Comparison of ENCODE assay signal across 8 mouse cellular contexts in the genomic region with DNA sequence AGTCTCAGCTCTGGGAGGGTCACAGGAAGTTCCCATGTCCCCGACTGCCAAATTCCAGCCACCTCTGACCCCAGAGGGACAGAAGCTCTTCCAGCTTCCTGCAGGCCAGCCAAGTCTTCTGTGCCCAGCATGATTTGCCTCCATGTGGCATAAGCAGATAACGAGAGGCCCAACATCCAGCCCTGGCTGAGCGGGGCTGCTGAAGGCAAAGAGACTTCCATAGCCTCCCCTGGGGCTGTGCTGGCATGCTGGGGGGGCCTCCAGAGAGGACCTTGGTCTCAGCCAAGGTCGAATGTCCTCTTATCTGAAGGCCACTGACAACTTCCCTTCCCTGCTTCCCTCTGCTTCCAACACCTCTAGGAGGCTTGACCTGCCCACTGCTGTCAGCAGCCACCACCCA. TPM values are rescaled to one million over a fixed set of nuclear protein-coding genes. Genes with fewer than 3 reads are reported as not detected.
DNase-seq lines count a peak whose midpoint lies in the region; ATAC-seq lines count a peak whose summit lies in the region.

No protein-coding gene starts in this region.

- ATAC-seq in heart, embryonic 13.5 days (ENCODE audit: extremely low read depth, insufficient number of reproducible peaks, low FRiP score, low TSS enrichment): peak; percentile 64; the same call in 1 of the 2 replicates
- ATAC-seq in hindbrain, embryonic 13.5 days (ENCODE audit: low FRiP score): no peak

- peaks cover 13% of the 10 kb centered on the region; the same call in 1 of the 2 replicates for H3K27me3 ChIP-seq in heart, embryonic 13.5 days (replicated peaks)
- H3K27me3 ChIP-seq in hindbrain, embryonic 13.5 days: no peaks in the 10 kb centered on the region

- H3K4me3 ChIP-seq in heart, embryonic 13.5 days: peak overlapping the region; percentile 34
- H3K4me3 ChIP-seq in hindbrain, embryonic 13.5 days: no peak overlapping the region

- H3K4me1 ChIP-seq in heart, embryonic 13.5 days: peaks cover 37% of the 10 kb centered on the region
- peaks cover 8% of the 10 kb centered on the region for H3K4me1 ChIP-seq in hindbrain, embryonic 13.5 days (replicated peaks)

- peak overlapping the region; percentile 56 for H3K4me2 ChIP-seq in heart, embryonic 13.5 days
- H3K4me2 ChIP-seq in hindbrain, embryonic 13.5 days: no peak overlapping the region

- WGBS in heart, embryonic 13.5 days: 3% methylated on average over 4 of the region's 4 CpGs
- WGBS in hindbrain, embryonic 13.5 days: 63% methylated on average over 4 of the region's 4 CpGs

- no peaks in the 10 kb centered on the region for H3K36me3 ChIP-seq in heart, embryonic 13.5 days
- no peaks in the 10 kb centered on the region for H3K36me3 ChIP-seq in hindbrain, embryonic 13.5 days

- H3K27ac ChIP-seq in heart, embryonic 13.5 days (replicated peaks): peak overlapping the region; percentile 83
- H3K27ac ChIP-seq in hindbrain, embryonic 13.5 days: no peak overlapping the region

- DNase-seq in right cerebral cortex, postnatal 10 days (ENCODE audit: low spot score in 2 of 2): peak; percentile 38 to 41
- no peak for DNase-seq in right cerebral cortex, postnatal 25 days
- DNase-seq in kidney, postnatal 25 days: peak; percentile 69 to 83
- DNase-seq in lung, postnatal 4 days: peak; percentile 68 to 89
- no peak for DNase-seq in layer of hippocampus, postnatal 25 days (ENCODE audit: extremely low spot score in 1 of 2, low spot score in 1 of 2)
- DNase-seq in c-Kit-positive CD71-positive TER-119-positive erythroid progenitor cells, embryonic 14.5 days (ENCODE audit: low spot score): no peak

- no peaks in the 10 kb centered on the region for H3K9me3 ChIP-seq in heart, embryonic 13.5 days
- no peaks in the 10 kb centered on the region for H3K9me3 ChIP-seq in hindbrain, embryonic 13.5 days

- peak overlapping the region; percentile 69 for H3K9ac ChIP-seq in heart, embryonic 13.5 days
- H3K9ac ChIP-seq in hindbrain, embryonic 13.5 days: no peak overlapping the region

RNA-seq across cellular contexts. Expression of a gene that starts 6.8 kb away (rescaled TPM):
- polyA plus RNA-seq in heart, embryonic 13.5 days (2015; fragmentation: Nextera tagmentation; extraction: Ambion mirVana): 16.5 and 21.8 TPM in 2 replicates
- total RNA-seq in layer of hippocampus, postnatal 25 days (2021): not detected
- not detected in 2 replicates for polyA plus RNA-seq in hindbrain, embryonic 13.5 days (2015; fragmentation: Nextera tagmentation; extraction: Ambion mirVana)

RNA-seq across cellular contexts. Expression of a gene that starts 39.7 kb away (rescaled TPM):
- 5.1 and 5.3 TPM in 2 replicates for polyA plus RNA-seq in heart, embryonic 13.5 days (2015; fragmentation: Nextera tagmentation; extraction: Ambion mirVana)
- 10 to 100 TPM; 13.1 to 13.7 TPM for total RNA-seq in layer of hippocampus, postnatal 25 days (2021)
- 22.5 and 23.2 TPM in 2 replicates for polyA plus RNA-seq in hindbrain, embryonic 13.5 days (2015; fragmentation: Nextera tagmentation; extraction: Ambion mirVana)

Comparison
In these comparisons a context has a peak if more than half of its experiments do, and no peak if none do; other contexts are left out.
1. DNase-seq: peak in right cerebral cortex, postnatal 10 days (2 of 2), kidney, postnatal 25 days (2 of 2) and lung, postnatal 4 days (2 of 2); none in right cerebral cortex, postnatal 25 days (single experiment), layer of hippocampus, postnatal 25 days (0 of 2) and c-Kit-positive CD71-positive TER-119-positive erythroid progenitor cells, embryonic 14.5 days (single experiment).
2. RNA of a gene that starts 6.8 kb away (polyA plus RNA-seq): 16.5 to 21.8 TPM in heart, embryonic 13.5 days; not detected in hindbrain, embryonic 13.5 days; every median in the first group is over 10 times any median in the second.